Mouse (Mus musculus): ENCODE results near the gene Ticrr. TPM values are rescaled to one million over a fixed set of nuclear protein-coding genes. Genes with fewer than 3 reads are reported as not detected.

The Ticrr gene
- total RNA-seq, 2 experiments from 2014 or later, result 0.11 to 0.19 TPM

- peak; percentile 65 to 73 for DNase-seq
- intact Hi-C loops (cut with DNase I), result no loop called here
Measured at GRCm38 (mm10) chr7:79742659-79743536, 82.9 kb downstream of the Ticrr start, which contains the start of the genes Pex11a and Wdr93. Gene Pex11a, minus strand, starts transcription at chr7:79743131. Gene Wdr93, plus strand, starts transcription at chr7:79743163.

- no peak for DNase-seq
- intact Hi-C loops (cut with DNase I), result no loop called here
Measured at GRCm38 (mm10) chr7:79744051-79744450, 84.1 kb downstream of the Ticrr start.

GRCm38 (mm10) chr7:79744585-79744984, 84.6 kb downstream of the Ticrr start:
- DNase-seq, result no peak
- intact Hi-C loops (cut with DNase I), result no loop called here

- intact Hi-C loops (cut with DNase I), result no loop called here
Measured at GRCm38 (mm10) chr7:79747659-79748058, 87.7 kb downstream of the Ticrr start.

More at GRCm38 (mm10) chr7:79747659-79748058, 87.7 kb downstream of the Ticrr start:
- no peak for DNase-seq

Other genes with a start within 250 kb of the Ticrr start
- 10 to 100 TPM; 58.9 to 60.7 TPM for gene Polg, start 193.8 kb upstream of the Ticrr start, total RNA-seq (2021)
- gene Rhcg, start 42.5 kb upstream of the Ticrr start, total RNA-seq (2021), result not detected
- 1 to 10 TPM; 1.4 to 2.0 TPM for gene Kif7, start 55.5 kb downstream of the Ticrr start, total RNA-seq (2021)
- gene Plin1, start 72.7 kb downstream of the Ticrr start, total RNA-seq (2021), result 10 to 100 TPM in 1 of 2 experiments, 1 to 10 TPM in 1; 2.2 to 12.4 TPM
- gene Pex11a, start 82.9 kb downstream of the Ticrr start, total RNA-seq (2021), result 10 to 100 TPM; 17.1 to 17.4 TPM
- under 1 TPM in 1 of 2 experiments, not detected in 1; 0.14 TPM for gene Wdr93, start 83.0 kb downstream of the Ticrr start, total RNA-seq (2021)
- gene Mesp1, start 133.6 kb downstream of the Ticrr start, total RNA-seq (2021), result not detected
- under 1 TPM in 1 of 2 experiments, not detected in 1; 0.14 TPM for gene Mesp2, start 150.5 kb downstream of the Ticrr start, total RNA-seq (2021)
- gene Anpep, start 200.9 kb downstream of the Ticrr start, total RNA-seq (2021), result 10 to 100 TPM; 12.0 to 14.5 TPM

All from heart, postnatal 36 days (tissue).